Mouse (Mus musculus): ENCODE results near the gene Mbtps1. TPM values are rescaled to one million over a fixed set of nuclear protein-coding genes. Genes with fewer than 3 reads are reported as not detected.

Mbtps1 gene
- polyA plus RNA-seq, 1 experiment from 2014 or later = 48.5 TPM

DNA sequence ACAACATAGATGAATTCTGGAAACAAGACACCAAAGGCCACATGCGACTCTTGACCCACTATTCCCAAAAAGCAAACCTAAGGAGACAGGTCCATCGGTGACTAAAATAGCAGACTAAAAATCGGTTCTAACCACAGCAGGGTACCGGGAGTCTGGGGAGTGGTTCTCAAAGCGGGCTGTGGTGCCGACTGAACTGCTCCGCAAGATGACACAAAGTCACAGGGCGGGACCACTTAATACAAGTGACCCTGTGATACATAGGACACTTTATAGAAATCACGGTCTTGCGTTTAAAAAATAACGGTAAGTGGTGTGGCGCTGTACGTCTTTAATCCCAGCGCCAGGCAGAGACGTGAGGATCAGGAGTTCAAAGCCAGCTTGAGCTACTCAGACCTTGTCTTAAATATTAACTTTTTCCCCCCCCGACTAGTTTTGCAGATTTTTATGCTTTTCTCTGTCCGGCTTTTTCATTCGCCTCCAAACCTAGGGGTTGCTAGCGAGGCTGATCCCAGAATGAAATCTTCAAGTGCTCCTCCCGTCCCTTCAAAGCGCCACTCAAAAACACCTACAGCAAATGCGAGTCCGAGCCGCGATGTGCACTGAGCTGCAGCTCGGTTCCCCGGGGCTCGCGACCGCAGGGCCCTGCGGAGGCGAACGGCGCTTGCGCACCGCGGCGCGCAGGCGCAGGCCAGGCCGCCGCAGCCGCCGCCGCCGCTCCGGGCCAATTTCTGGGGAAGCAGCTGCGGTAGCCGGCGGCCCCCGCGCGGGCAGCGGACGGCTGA, 523 bp downstream of the Mbtps1 start:
- Histone ChIP-seq H3K4me1 (peaks cover 41% of the 10 kb centered on the region), H3K4me3 (replicated peaks) (peak overlapping the region; percentile 66), H3K27ac (replicated peaks) (peak overlapping the region; percentile 94), H3K9ac (replicated peaks) (peak overlapping the region; percentile 65), H3K36me3 (peaks cover 14% of the 10 kb centered on the region), H3K4me2 (peak overlapping the region; percentile 78), H3K27me3 (replicated peaks) (no peaks in the 10 kb centered on the region), H3K9me3 (replicated peaks) (no peaks in the 10 kb centered on the region)
- ATAC-seq (ENCODE audit: low FRiP score) = peak; percentile 92
- under 1% methylated on average over 54 of the region's 55 CpGs for WGBS

DNA sequence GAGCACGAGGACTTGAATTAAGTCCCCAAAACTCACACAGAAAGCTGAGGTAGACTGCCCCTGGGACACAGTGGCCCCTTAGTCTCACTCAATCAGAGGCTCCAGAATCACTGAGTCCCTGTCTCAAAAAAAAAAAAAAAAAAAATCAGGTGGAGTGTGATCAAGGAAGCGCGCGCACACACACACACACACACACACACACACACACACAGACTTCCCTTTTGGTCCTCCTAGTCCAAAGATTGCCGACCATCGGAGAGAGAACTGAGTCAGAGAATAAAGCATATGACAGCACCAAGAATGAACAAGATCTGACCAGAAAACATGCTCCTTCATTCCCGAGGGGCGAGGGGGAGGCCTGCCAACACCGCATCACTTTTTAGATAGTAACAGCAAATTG, 1.4 kb downstream of the Mbtps1 start:
- no peaks in the 10 kb centered on the region for H3K9me3 ChIP-seq (replicated peaks)
- peak overlapping the region; percentile 66 for H3K4me3 ChIP-seq (replicated peaks)
- H3K27ac ChIP-seq (replicated peaks) = no peak overlapping the region
- peaks cover 45% of the 10 kb centered on the region for H3K4me1 ChIP-seq
- peak overlapping the region; percentile 78 for H3K4me2 ChIP-seq
- ATAC-seq (ENCODE audit: low FRiP score) = no peak
- H3K9ac ChIP-seq (replicated peaks) = peak overlapping the region; percentile 65
- peaks cover 6% of the 10 kb centered on the region for H3K36me3 ChIP-seq
- 76% methylated on average over 9 of the region's 9 CpGs for WGBS
- H3K27me3 ChIP-seq (replicated peaks) = no peaks in the 10 kb centered on the region

DNA sequence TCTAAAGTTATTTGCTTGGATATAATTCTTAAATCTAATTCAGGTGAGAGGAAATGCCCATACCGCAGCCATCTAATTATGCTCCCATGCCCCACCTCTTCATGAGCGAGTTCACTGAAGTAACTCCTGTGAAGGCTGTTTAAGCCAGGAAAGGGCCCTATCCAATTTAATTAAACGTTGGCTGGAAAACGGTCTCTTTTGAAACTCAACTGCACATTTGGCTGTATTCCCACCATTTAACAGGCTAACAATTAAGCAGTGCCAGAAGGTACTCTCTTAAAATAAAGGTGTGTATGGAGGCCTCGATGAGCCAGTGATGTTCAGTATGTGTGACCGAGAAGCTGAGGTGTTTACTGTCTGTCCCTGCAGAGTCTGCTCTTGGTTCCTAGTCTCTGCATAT, 2.7 kb downstream of the Mbtps1 start:
- WGBS = 52% methylated on average over 6 of the region's 6 CpGs
- Histone ChIP-seq H3K4me2 (no peak overlapping the region), H3K9me3 (replicated peaks) (no peaks in the 10 kb centered on the region), H3K27me3 (replicated peaks) (no peaks in the 10 kb centered on the region), H3K36me3 (no peaks in the 10 kb centered on the region), H3K4me3 (replicated peaks) (no peak overlapping the region), H3K9ac (replicated peaks) (no peak overlapping the region), H3K27ac (replicated peaks) (no peak overlapping the region), H3K4me1 (peaks cover 46% of the 10 kb centered on the region)
- no peak for ATAC-seq (ENCODE audit: low FRiP score)

DNA sequence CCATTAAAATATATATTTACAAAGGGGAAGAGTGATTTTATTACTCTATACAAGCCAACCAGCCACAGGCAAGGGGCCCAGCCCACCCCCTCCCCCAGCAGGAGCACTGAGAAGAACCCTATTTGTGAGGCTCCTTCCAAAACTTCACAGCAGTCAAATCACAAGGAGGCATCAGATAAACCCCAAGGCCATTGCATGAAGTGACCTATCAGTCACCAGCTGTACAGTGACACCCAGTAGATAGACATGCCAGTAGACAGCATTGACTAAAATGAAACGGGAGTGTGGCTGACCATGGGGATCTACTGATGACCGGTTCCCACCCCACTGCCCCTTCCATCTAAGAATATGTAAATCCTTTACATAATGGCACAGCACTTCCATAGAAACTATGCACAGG, 5.6 kb downstream of the Mbtps1 start:
- no peaks in the 10 kb centered on the region for H3K36me3 ChIP-seq
- H3K4me1 ChIP-seq = peaks cover 39% of the 10 kb centered on the region
- no peaks in the 10 kb centered on the region for H3K9me3 ChIP-seq (replicated peaks)
- H3K9ac ChIP-seq (replicated peaks) = no peak overlapping the region
- no peak for ATAC-seq (ENCODE audit: low FRiP score)
- H3K27ac ChIP-seq (replicated peaks) = no peak overlapping the region
- 84% methylated on average over 2 of the region's 2 CpGs for WGBS
- no peak overlapping the region for H3K4me2 ChIP-seq
- H3K4me3 ChIP-seq (replicated peaks) = no peak overlapping the region
- no peaks in the 10 kb centered on the region for H3K27me3 ChIP-seq (replicated peaks)

DNA sequence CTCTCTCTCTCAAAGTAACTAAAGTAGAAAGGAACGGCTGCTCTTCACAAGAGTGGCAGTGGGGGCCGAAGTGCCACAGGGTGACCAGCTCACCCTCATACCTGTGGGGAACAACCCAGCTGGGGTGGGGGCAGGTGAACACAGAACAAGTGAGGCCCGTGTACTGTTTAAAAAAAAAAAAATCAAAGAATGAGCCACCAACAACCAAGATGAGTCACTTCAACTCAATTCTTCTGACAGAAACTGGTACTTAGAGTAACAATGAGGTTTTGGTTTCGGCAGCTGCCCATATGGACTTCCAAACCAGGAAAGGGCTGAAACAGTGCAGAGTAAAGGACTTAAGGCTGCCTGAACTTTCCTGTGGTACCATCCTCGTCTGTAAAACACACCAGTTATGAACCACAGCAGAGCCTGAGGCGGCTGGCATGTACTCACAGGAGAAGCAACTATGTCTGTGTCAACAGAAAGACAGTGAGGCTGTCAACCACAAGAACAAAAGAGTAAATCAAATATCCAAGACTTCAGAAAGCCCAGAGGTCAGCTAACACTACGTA, 9.9 kb downstream of the Mbtps1 start:
- ATAC-seq (ENCODE audit: low FRiP score) = no peak
- Histone ChIP-seq H3K36me3 (peaks cover 29% of the 10 kb centered on the region), H3K27me3 (replicated peaks) (no peaks in the 10 kb centered on the region), H3K27ac (replicated peaks) (no peak overlapping the region), H3K9me3 (replicated peaks) (no peaks in the 10 kb centered on the region), H3K4me1 (0 out of 2 replicates have a peak, but pooled peaks cover 5% of the 10 kb centered on the region), H3K4me2 (no peak overlapping the region), H3K9ac (replicated peaks) (no peak overlapping the region), H3K4me3 (replicated peaks) (no peak overlapping the region)
- WGBS = 88% methylated on average over 7 of the region's 7 CpGs

DNA sequence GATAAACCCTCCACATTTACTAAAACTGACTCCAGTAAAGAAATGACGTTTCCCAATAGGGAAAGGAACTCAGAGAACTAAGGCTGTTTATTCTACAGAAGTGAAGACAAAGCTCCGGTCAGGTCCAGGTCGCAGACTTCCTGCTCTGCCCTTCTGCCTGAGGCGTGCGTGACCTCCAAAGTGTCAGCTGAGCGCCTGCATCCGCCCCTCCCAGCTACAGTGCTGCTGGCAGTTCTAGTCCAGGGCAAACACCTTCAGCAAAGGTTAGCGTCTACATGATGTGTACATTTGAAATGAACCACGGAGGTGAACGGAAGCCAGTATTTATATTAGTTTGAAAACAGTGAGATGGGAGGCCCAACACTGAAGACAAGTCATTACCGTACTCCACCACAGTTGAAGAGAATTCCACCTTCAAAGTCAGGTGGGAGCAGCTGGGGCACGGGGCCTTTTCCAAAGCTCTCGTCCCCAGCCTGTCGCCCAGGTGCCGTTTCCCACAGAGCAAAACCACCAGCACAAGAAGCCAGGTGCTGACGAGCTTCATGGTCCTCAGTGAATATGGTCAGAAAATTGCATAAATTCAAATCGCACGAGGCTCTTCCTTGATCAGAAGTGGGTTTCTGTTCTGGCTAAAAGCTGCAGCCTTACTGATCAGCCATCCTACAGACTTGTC, 11.4 kb downstream of the Mbtps1 start:
- Histone ChIP-seq H3K4me2 (no peak overlapping the region), H3K4me1 (0 out of 2 replicates have a peak, but pooled peaks cover under 1% of the 10 kb centered on the region), H3K4me3 (replicated peaks) (no peak overlapping the region), H3K27me3 (replicated peaks) (no peaks in the 10 kb centered on the region), H3K9ac (replicated peaks) (no peak overlapping the region), H3K27ac (replicated peaks) (no peak overlapping the region), H3K9me3 (replicated peaks) (no peaks in the 10 kb centered on the region), H3K36me3 (peaks cover 43% of the 10 kb centered on the region)
- no peak for ATAC-seq (ENCODE audit: low FRiP score)
- 88% methylated on average over 18 of the region's 18 CpGs for WGBS

DNA sequence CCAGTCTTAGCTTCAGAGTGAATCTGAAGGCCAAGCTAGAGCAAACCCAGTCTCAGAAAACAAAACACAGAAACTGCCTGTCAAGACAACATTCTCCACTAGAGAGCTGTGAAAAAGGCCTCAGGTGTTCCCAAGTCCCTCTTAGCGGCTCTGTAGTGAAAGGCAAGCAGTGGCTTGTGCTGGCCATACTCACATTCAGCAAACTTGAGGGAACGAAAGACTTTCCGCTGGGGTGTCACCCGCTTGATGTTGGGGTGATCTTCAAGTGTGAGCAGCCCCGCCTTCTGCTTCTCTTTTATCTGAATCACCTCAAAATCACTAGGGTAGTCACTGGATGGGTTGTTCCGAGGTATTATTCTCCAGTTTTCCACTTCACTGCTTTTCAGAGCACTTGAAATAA, 12.7 kb downstream of the Mbtps1 start:
- Histone ChIP-seq H3K4me1 (no peaks in the 10 kb centered on the region), H3K9ac (replicated peaks) (no peak overlapping the region), H3K27me3 (replicated peaks) (no peaks in the 10 kb centered on the region), H3K27ac (replicated peaks) (no peak overlapping the region), H3K4me2 (no peak overlapping the region), H3K36me3 (peaks cover 55% of the 10 kb centered on the region), H3K9me3 (replicated peaks) (no peaks in the 10 kb centered on the region), H3K4me3 (replicated peaks) (no peak overlapping the region)
- no peak for ATAC-seq (ENCODE audit: low FRiP score)
- 88% methylated on average over 6 of the region's 6 CpGs for WGBS

DNA sequence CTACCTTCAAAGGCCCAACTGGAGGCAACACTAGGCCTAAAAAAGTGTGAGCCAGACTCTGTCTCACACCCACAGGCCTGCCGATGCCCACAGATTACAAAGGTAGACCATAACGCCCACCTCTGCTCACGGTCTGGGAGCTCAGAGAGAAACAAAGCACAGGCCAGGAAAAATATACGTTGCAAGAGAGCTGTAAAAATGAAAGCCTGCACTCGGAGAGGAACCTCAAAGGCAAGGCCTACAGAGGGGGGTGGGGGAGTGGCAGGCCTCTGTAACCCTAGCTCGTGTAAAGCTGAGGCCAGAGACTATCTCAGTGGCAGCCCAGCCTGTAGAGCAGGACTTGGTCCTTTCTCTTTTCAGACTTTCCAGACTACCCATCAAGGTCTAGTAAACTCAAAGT, 13.4 kb downstream of the Mbtps1 start:
- Histone ChIP-seq H3K4me2 (no peak overlapping the region), H3K9me3 (replicated peaks) (no peaks in the 10 kb centered on the region), H3K27me3 (replicated peaks) (no peaks in the 10 kb centered on the region), H3K9ac (replicated peaks) (no peak overlapping the region), H3K27ac (replicated peaks) (no peak overlapping the region), H3K36me3 (peaks cover 61% of the 10 kb centered on the region), H3K4me1 (no peaks in the 10 kb centered on the region), H3K4me3 (replicated peaks) (no peak overlapping the region)
- 74% methylated on average over 6 of the region's 6 CpGs for WGBS
- ATAC-seq (ENCODE audit: low FRiP score) = no peak

DNA sequence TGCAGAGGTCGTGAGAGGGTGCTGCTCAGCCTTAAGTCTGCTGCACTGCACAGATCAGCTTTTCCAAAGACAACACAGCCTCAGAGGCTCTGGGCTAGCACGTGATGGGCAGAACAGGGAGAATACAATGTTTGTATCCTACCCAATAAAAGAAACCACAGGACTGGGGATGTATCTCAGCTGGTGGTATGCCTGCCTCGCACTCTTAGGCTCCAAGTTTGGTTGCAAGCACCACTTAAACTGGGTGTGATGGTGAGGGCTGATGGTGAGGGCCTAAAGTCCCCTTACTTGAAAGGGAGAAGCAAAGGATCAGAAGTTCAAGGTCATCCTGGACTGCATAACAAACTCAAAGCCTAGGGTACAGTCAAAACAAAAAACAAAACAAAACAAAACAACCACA, 13.9 kb downstream of the Mbtps1 start:
- Histone ChIP-seq H3K4me3 (replicated peaks) (no peak overlapping the region), H3K27me3 (replicated peaks) (no peaks in the 10 kb centered on the region), H3K36me3 (peaks cover 67% of the 10 kb centered on the region), H3K4me2 (no peak overlapping the region), H3K4me1 (no peaks in the 10 kb centered on the region), H3K27ac (replicated peaks) (no peak overlapping the region), H3K9me3 (replicated peaks) (no peaks in the 10 kb centered on the region), H3K9ac (replicated peaks) (no peak overlapping the region)
- WGBS = 79% methylated on average over 3 of the region's 3 CpGs
- no peak for ATAC-seq (ENCODE audit: low FRiP score)

DNA sequence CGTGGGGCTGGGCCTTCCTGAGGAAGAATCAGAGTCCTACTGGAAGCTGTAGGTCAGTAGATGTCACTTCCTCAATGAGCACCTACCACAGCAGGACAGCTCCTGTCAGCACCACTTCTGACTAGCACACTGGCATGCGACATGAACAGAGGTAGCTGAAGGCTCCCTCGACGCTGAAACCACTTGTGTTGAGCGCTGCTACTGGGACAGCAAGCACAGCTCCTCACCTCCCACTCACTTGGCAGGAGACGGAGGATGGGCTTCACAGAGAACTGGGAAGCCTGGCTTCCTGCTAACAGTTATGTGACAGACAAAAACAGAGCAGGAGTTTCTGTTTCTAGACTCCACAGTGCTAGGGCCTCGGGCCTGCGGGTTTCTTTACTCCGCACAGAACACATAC, 26.6 kb downstream of the Mbtps1 start:
- H3K9me3 ChIP-seq (replicated peaks) = no peaks in the 10 kb centered on the region
- no peaks in the 10 kb centered on the region for H3K4me1 ChIP-seq
- H3K4me2 ChIP-seq = no peak overlapping the region
- ATAC-seq (ENCODE audit: low FRiP score) = no peak
- H3K27me3 ChIP-seq (replicated peaks) = no peaks in the 10 kb centered on the region
- H3K9ac ChIP-seq (replicated peaks) = no peak overlapping the region
- no peak overlapping the region for H3K4me3 ChIP-seq (replicated peaks)
- no peak overlapping the region for H3K27ac ChIP-seq (replicated peaks)
- H3K36me3 ChIP-seq = peaks cover 96% of the 10 kb centered on the region
- WGBS = 89% methylated on average over 9 of the region's 9 CpGs

DNA sequence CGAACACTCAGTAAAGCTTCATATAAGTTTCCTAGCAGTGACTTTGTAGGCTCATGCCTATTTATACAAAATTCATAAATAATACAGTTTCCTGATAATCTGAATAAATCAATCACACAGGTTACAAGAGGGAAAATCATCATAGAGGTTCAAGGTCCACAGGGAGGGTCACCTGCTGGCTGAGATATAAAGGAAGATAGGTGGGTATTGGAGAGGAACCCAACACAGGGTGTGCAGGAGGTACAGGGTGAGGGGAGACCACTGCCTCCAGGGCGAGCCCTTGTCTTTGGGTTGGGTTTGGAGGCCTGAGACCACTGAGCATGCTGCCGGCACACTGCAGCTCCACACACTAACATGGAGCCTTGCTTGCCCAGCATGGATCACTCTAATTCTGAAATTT, 27.1 kb downstream of the Mbtps1 start:
- 99% methylated on average over 3 of the region's 3 CpGs for WGBS
- H3K27ac ChIP-seq (replicated peaks) = no peak overlapping the region
- no peaks in the 10 kb centered on the region for H3K9me3 ChIP-seq (replicated peaks)
- no peaks in the 10 kb centered on the region for H3K27me3 ChIP-seq (replicated peaks)
- ATAC-seq (ENCODE audit: low FRiP score) = no peak
- H3K9ac ChIP-seq (replicated peaks) = no peak overlapping the region
- H3K4me2 ChIP-seq = no peak overlapping the region
- peaks cover 96% of the 10 kb centered on the region for H3K36me3 ChIP-seq
- no peak overlapping the region for H3K4me3 ChIP-seq (replicated peaks)
- H3K4me1 ChIP-seq = no peaks in the 10 kb centered on the region

DNA sequence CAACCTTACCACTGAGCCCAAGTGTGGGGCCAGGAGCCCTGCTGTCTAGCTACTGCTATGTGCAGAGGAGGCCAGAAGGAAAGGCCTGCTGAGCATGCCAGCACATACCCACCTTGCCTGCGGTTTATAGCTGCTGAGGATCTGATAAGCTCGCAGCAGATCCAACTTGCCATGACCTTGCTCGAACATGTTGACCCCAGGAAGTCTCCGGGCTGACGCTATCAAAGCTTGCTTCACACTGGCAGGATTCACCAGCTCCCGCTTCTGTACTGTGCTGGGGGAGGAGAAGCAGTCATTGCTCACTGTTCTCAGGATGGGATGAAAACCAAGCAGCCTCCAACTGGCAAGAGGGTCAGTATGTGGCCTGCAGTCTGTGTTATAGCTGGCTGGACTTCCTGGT, 27.6 kb downstream of the Mbtps1 start:
- no peak for ATAC-seq (ENCODE audit: low FRiP score)
- peaks cover 92% of the 10 kb centered on the region for H3K36me3 ChIP-seq
- H3K27me3 ChIP-seq (replicated peaks) = no peaks in the 10 kb centered on the region
- no peak overlapping the region for H3K4me2 ChIP-seq
- H3K9ac ChIP-seq (replicated peaks) = no peak overlapping the region
- WGBS = 90% methylated on average over 6 of the region's 6 CpGs
- no peaks in the 10 kb centered on the region for H3K9me3 ChIP-seq (replicated peaks)
- H3K27ac ChIP-seq (replicated peaks) = no peak overlapping the region
- no peaks in the 10 kb centered on the region for H3K4me1 ChIP-seq
- no peak overlapping the region for H3K4me3 ChIP-seq (replicated peaks)

Data from neural tube, embryonic 15.5 days (tissue).